ENCODE assay signal across 8 mouse cellular contexts in the genomic region with DNA sequence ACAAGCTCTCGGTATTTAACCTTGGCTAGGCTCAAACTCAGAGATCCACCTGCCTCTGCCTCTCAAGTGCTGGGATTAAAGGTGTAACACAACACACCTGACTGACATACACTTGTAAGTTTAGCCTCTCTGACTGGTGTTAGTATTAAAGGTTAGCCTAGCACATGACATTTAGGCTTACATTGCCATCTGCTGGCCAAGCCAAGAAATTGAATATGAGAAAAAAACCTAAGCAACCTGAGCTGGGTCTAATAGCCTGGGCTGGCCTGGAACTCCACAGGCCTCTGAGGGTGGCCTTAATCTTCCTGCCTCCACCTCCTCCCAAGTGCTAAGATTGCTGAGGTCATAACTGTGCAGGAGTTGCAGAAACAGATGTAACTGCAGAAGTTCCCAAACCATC. TPM values are rescaled to one million over a fixed set of nuclear protein-coding genes. Genes with fewer than 3 reads are reported as not detected.
DNase-seq lines count a peak whose midpoint lies in the region; ATAC-seq and TF ChIP-seq lines count a peak whose summit lies in the region.

No protein-coding gene starts in this region.

- no peak overlapping the region for H3K4me3 ChIP-seq in spleen, adult 2 months (ENCODE audit: extremely low read depth, insufficient read depth, insufficient read length)
- H3K4me3 ChIP-seq in embryonic facial prominence, embryonic 11.5 days (ENCODE audit: low read depth, low read length) = no peak overlapping the region
- no peak overlapping the region for H3K4me3 ChIP-seq in hindbrain, postnatal 0 days (ENCODE audit: low read length)
- H3K4me3 ChIP-seq in limb, embryonic 14.5 days (replicated peaks; ENCODE audit: low read length) = no peak overlapping the region
- no peak overlapping the region for H3K4me3 ChIP-seq in midbrain, postnatal 0 days (ENCODE audit: low read depth, low read length)

- H3K9ac ChIP-seq in embryonic facial prominence, embryonic 11.5 days (replicated peaks; ENCODE audit: low read length) = no peak overlapping the region
- H3K9ac ChIP-seq in hindbrain, postnatal 0 days (replicated peaks; ENCODE audit: low read length) = no peak overlapping the region
- no peak overlapping the region for H3K9ac ChIP-seq in limb, embryonic 14.5 days (ENCODE audit: low read depth, low read length, severe bottlenecking)
- H3K9ac ChIP-seq in midbrain, postnatal 0 days (replicated peaks; ENCODE audit: low read length, poor library complexity, severe bottlenecking) = no peak overlapping the region

- peak; percentile 84 for ATAC-seq in embryonic facial prominence, embryonic 11.5 days (replicated peaks; ENCODE audit: insufficient number of reproducible peaks, low FRiP score, low TSS enrichment, low read depth)
- peak; percentile 70 for ATAC-seq in hindbrain, postnatal 0 days
- ATAC-seq in limb, embryonic 14.5 days (ENCODE audit: low FRiP score, low read depth) = peak; percentile 71
- ATAC-seq in midbrain, postnatal 0 days (ENCODE audit: low FRiP score) = peak; percentile 31; the same call in 1 of the 2 replicates
- no peak for ATAC-seq in erythroblast, adult 5-6 weeks (replicated peaks; ENCODE audit: low FRiP score, poor library complexity, severe bottlenecking)

- no peak overlapping the region for H3K4me2 ChIP-seq in embryonic facial prominence, embryonic 11.5 days (ENCODE audit: low read depth, low read length)
- H3K4me2 ChIP-seq in hindbrain, postnatal 0 days (ENCODE audit: low read depth, low read length) = no peak overlapping the region
- H3K4me2 ChIP-seq in limb, embryonic 14.5 days (replicated peaks; ENCODE audit: low read depth, low read length, severe bottlenecking) = no peak overlapping the region
- no peak overlapping the region for H3K4me2 ChIP-seq in midbrain, postnatal 0 days (ENCODE audit: low read depth, low read length, poor library complexity, severe bottlenecking)

- peak; percentile 8; the same call in 1 of the 2 replicates for TF ChIP-seq CTCF in spleen, adult 2 months (IDR thresholded peaks at IDR 0.05; ENCODE audit: extremely low read depth, insufficient read depth, insufficient read length, insufficient replicate concordance)
- TF ChIP-seq CTCF in hindbrain, postnatal 0 days (IDR thresholded peaks at IDR 0.05; ENCODE audit: low read depth) = peak; percentile 83
- peak; percentile 86 for TF ChIP-seq CTCF in midbrain, postnatal 0 days (IDR thresholded peaks at IDR 0.05)

- H3K27me3 ChIP-seq in spleen, adult 2 months (ENCODE audit: control insufficient read depth, insufficient read depth, low read length) = no peaks in the 10 kb centered on the region
- H3K27me3 ChIP-seq in embryonic facial prominence, embryonic 11.5 days (ENCODE audit: control insufficient read depth, insufficient read depth, low read length) = no peaks in the 10 kb centered on the region
- no peaks in the 10 kb centered on the region for H3K27me3 ChIP-seq in hindbrain, postnatal 0 days (ENCODE audit: insufficient read depth, low read length)
- H3K27me3 ChIP-seq in limb, embryonic 14.5 days (ENCODE audit: control insufficient read depth, insufficient read depth, low read length) = no peaks in the 10 kb centered on the region
- H3K27me3 ChIP-seq in midbrain, postnatal 0 days (ENCODE audit: insufficient read depth, low read length) = no peaks in the 10 kb centered on the region

- no peak for TF ChIP-seq POLR2A in spleen, adult 2 months (IDR thresholded peaks at IDR 0.05; ENCODE audit: low read depth, low read length)
- no peak for TF ChIP-seq POLR2A in limb, embryonic 14.5 days (IDR thresholded peaks at IDR 0.05; ENCODE audit: borderline replicate concordance, extremely low read depth, insufficient read depth, insufficient read length)

- peaks cover 9% of the 10 kb centered on the region for H3K36me3 ChIP-seq in spleen, adult 2 months (ENCODE audit: control insufficient read depth, insufficient read depth, low read length)
- H3K36me3 ChIP-seq in embryonic facial prominence, embryonic 11.5 days (replicated peaks; ENCODE audit: control insufficient read depth, insufficient read depth, low read depth, low read length) = no peaks in the 10 kb centered on the region; the same call in 1 of the 2 replicates
- H3K36me3 ChIP-seq in hindbrain, postnatal 0 days (ENCODE audit: insufficient read depth, low read length) = peaks cover 12% of the 10 kb centered on the region; the same call in 1 of the 2 replicates
- no peaks in the 10 kb centered on the region; the same call in 1 of the 2 replicates for H3K36me3 ChIP-seq in limb, embryonic 14.5 days (ENCODE audit: control insufficient read depth, insufficient read depth, low read length)
- peaks cover 3% of the 10 kb centered on the region; the same call in 1 of the 2 replicates for H3K36me3 ChIP-seq in midbrain, postnatal 0 days (ENCODE audit: insufficient read depth, low read length)

- no peak overlapping the region for H3K27ac ChIP-seq in spleen, adult 2 months (ENCODE audit: insufficient read depth, low read length)
- no peak overlapping the region for H3K27ac ChIP-seq in embryonic facial prominence, embryonic 11.5 days (replicated peaks; ENCODE audit: low read depth, low read length)
- no peak overlapping the region for H3K27ac ChIP-seq in hindbrain, postnatal 0 days
- H3K27ac ChIP-seq in limb, embryonic 14.5 days (replicated peaks; ENCODE audit: low read depth, low read length) = no peak overlapping the region
- H3K27ac ChIP-seq in midbrain, postnatal 0 days (ENCODE audit: low read depth, low read length) = no peak overlapping the region

- no peaks in the 10 kb centered on the region for H3K9me3 ChIP-seq in embryonic facial prominence, embryonic 11.5 days (replicated peaks; ENCODE audit: control insufficient read depth, low read length)
- H3K9me3 ChIP-seq in hindbrain, postnatal 0 days (ENCODE audit: low read length) = no peaks in the 10 kb centered on the region
- H3K9me3 ChIP-seq in limb, embryonic 14.5 days (ENCODE audit: control insufficient read depth, low read length) = no peaks in the 10 kb centered on the region
- H3K9me3 ChIP-seq in midbrain, postnatal 0 days (ENCODE audit: low read length) = no peaks in the 10 kb centered on the region

- 70% methylated on average over 1 of the region's 1 CpGs for WGBS in spleen, adult 2 months
- WGBS in embryonic facial prominence, embryonic 11.5 days = 44% methylated on average over 1 of the region's 1 CpGs
- 56% methylated on average over 1 of the region's 1 CpGs for WGBS in hindbrain, postnatal 0 days
- 49% methylated on average over 1 of the region's 1 CpGs for WGBS in limb, embryonic 14.5 days
- WGBS in midbrain, postnatal 0 days = 50% methylated on average over 1 of the region's 1 CpGs

- peak; percentile 44 to 45 for DNase-seq in spleen, adult 2 months (ENCODE audit: low read depth in 1 of 2, low spot score in 2 of 2)
- no peak for DNase-seq in spleen, adult 18-20 months
- peak; percentile 77 for DNase-seq in adipocyte (ENCODE audit: low spot score)
- DNase-seq in embryonic facial prominence, embryonic 11.5 days (ENCODE audit: low spot score) = peak; percentile 74
- peak; percentile 80 for DNase-seq in hindbrain, postnatal 0 days (ENCODE audit: low spot score)
- DNase-seq in limb, embryonic 14.5 days (ENCODE audit: low spot score) = peak; percentile 77
- DNase-seq in midbrain, postnatal 0 days (ENCODE audit: low spot score) = peak; percentile 70

- peaks cover 2% of the 10 kb centered on the region; the same call in 1 of the 2 replicates for H3K4me1 ChIP-seq in spleen, adult 2 months (ENCODE audit: control insufficient read depth, insufficient read depth, insufficient read length)
- peaks cover 6% of the 10 kb centered on the region; the same call in 1 of the 2 replicates for H3K4me1 ChIP-seq in embryonic facial prominence, embryonic 11.5 days (ENCODE audit: control insufficient read depth, insufficient read depth, low read length)
- peaks cover 12% of the 10 kb centered on the region; the same call in 1 of the 2 replicates for H3K4me1 ChIP-seq in hindbrain, postnatal 0 days (ENCODE audit: insufficient read depth, low read length)
- H3K4me1 ChIP-seq in limb, embryonic 14.5 days (ENCODE audit: control insufficient read depth, insufficient read depth, low read length) = no peaks in the 10 kb centered on the region
- peaks cover 12% of the 10 kb centered on the region for H3K4me1 ChIP-seq in midbrain, postnatal 0 days (ENCODE audit: insufficient read depth, low read length)

RNA-seq across cellular contexts. Expression of a gene that starts 30.4 kb away (rescaled TPM):
- polyA plus RNA-seq in spleen, adult 2 months (2012; rRNA removed) = 0.05 and 0.06 TPM in 2 replicates
- not detected in 2 replicates for polyA plus RNA-seq in embryonic facial prominence, embryonic 11.5 days (2014; fragmentation: Nextera tagmentation; extraction: Ambion mirVana)
- not detected in 2 replicates for total RNA-seq in hindbrain, postnatal 0 days (2014; rRNA removed)
- 0.09 and 0.13 TPM in 2 replicates for polyA plus RNA-seq in hindbrain, postnatal 0 days (2015; fragmentation: Nextera tagmentation; extraction: Ambion mirVana)
- polyA plus RNA-seq in limb, embryonic 14.5 days (2012; rRNA removed) = not detected in 2 replicates
- polyA plus RNA-seq in limb, embryonic 14.5 days (2014; fragmentation: Nextera tagmentation; extraction: Ambion mirVana) = not detected in 2 replicates
- not detected in 2 replicates for total RNA-seq in midbrain, postnatal 0 days (2014; rRNA removed)
- polyA plus RNA-seq in midbrain, postnatal 0 days (2015; fragmentation: Nextera tagmentation; extraction: Ambion mirVana) = not detected in 2 replicates
- 2.1 TPM in 1 of 2 replicates, not detected in the other for total RNA-seq in erythroblast, adult 5-6 weeks (2015; ENCODE audit: low replicate concordance)
- not detected in 2 replicates for total RNA-seq in erythroblast, adult 5-6 weeks (2017; ENCODE audit: low replicate concordance)

RNA-seq across cellular contexts. Expression of a gene that starts 43.1 kb away (rescaled TPM):
- polyA plus RNA-seq in spleen, adult 2 months (2012; rRNA removed) = 1.7 and 2.2 TPM in 2 replicates
- polyA plus RNA-seq in embryonic facial prominence, embryonic 11.5 days (2014; fragmentation: Nextera tagmentation; extraction: Ambion mirVana) = 65.1 and 81.1 TPM in 2 replicates
- total RNA-seq in hindbrain, postnatal 0 days (2014; rRNA removed) = 35.6 and 95.4 TPM in 2 replicates
- polyA plus RNA-seq in hindbrain, postnatal 0 days (2015; fragmentation: Nextera tagmentation; extraction: Ambion mirVana) = 31.1 and 32.2 TPM in 2 replicates
- polyA plus RNA-seq in limb, embryonic 14.5 days (2012; rRNA removed) = 10.5 and 13.6 TPM in 2 replicates
- polyA plus RNA-seq in limb, embryonic 14.5 days (2014; fragmentation: Nextera tagmentation; extraction: Ambion mirVana) = 55.2 and 56.0 TPM in 2 replicates
- total RNA-seq in midbrain, postnatal 0 days (2014; rRNA removed) = 36.1 and 50.9 TPM in 2 replicates
- polyA plus RNA-seq in midbrain, postnatal 0 days (2015; fragmentation: Nextera tagmentation; extraction: Ambion mirVana) = 31.7 and 35.6 TPM in 2 replicates
- total RNA-seq in erythroblast, adult 5-6 weeks (2015; ENCODE audit: low replicate concordance) = 19.0 and 19.6 TPM in 2 replicates
- total RNA-seq in erythroblast, adult 5-6 weeks (2017; ENCODE audit: low replicate concordance) = 18.8 and 26.5 TPM in 2 replicates

Comparison
In these comparisons a context has a peak if more than half of its experiments do, and no peak if none do; other contexts are left out.
1. DNase-seq: peak in spleen, adult 2 months (2 of 2), adipocyte (single experiment), embryonic facial prominence, embryonic 11.5 days (single experiment), hindbrain, postnatal 0 days (single experiment), limb, embryonic 14.5 days (single experiment) and midbrain, postnatal 0 days (single experiment); none in spleen, adult 18-20 months (0 of 2).
2. CTCF ChIP-seq: peak in every context shown above with its lines; median percentile 86 in midbrain, postnatal 0 days; 83 in hindbrain, postnatal 0 days; 8 in spleen, adult 2 months.